Mouse (Mus musculus): ENCODE results near the gene Micall1.

The Micall1 gene

GRCm38 (mm10) chr15:79097611-79098025 is 11.1 kb upstream of the Micall1 start:
- DNase-seq, result peak; percentile 61 to 81

GRCm38 (mm10) chr15:79098220-79098619 is 10.5 kb upstream of the Micall1 start:
- DNase-seq, result no peak

- DNase-seq, result peak; percentile 55 to 76
Observed at GRCm38 (mm10) chr15:79098868-79099267, 9.8 kb upstream of the Micall1 start.

GRCm38 (mm10) chr15:79099456-79099855 is 9.2 kb upstream of the Micall1 start:
- DNase-seq, result no peak

- DNase-seq, result no peak
Observed at GRCm38 (mm10) chr15:79100391-79100790, 8.3 kb upstream of the Micall1 start.

GRCm38 (mm10) chr15:79101531-79101930 is 7.2 kb upstream of the Micall1 start:
- no peak for DNase-seq

- no peak for DNase-seq
Observed at GRCm38 (mm10) chr15:79103264-79103663, 5.4 kb upstream of the Micall1 start.

GRCm38 (mm10) chr15:79105804-79106203 is 2.9 kb upstream of the Micall1 start:
- no peak for DNase-seq

- no peak for DNase-seq
Observed at GRCm38 (mm10) chr15:79107966-79108365, 732 bp upstream of the Micall1 start.

- DNase-seq, result no peak
Observed at GRCm38 (mm10) chr15:79109321-79109934, 730 bp downstream of the Micall1 start.

GRCm38 (mm10) chr15:79110031-79110430 is 1.3 kb downstream of the Micall1 start:
- DNase-seq, result no peak

- no peak for DNase-seq
Observed at GRCm38 (mm10) chr15:79110528-79110927, 1.8 kb downstream of the Micall1 start.

GRCm38 (mm10) chr15:79111774-79112173 is 3.1 kb downstream of the Micall1 start:
- peak in 1 of 2 experiments; percentile 48 for DNase-seq

GRCm38 (mm10) chr15:79115276-79115675 is 6.6 kb downstream of the Micall1 start:
- DNase-seq, result no peak

- no peak for DNase-seq
Observed at GRCm38 (mm10) chr15:79119491-79119890, 10.8 kb downstream of the Micall1 start.

- no peak for DNase-seq
Observed at GRCm38 (mm10) chr15:79122119-79122518, 13.4 kb downstream of the Micall1 start.

GRCm38 (mm10) chr15:79122546-79122945 is 13.8 kb downstream of the Micall1 start:
- DNase-seq, result no peak

- DNase-seq, result no peak
Observed at GRCm38 (mm10) chr15:79123751-79124150, 15.1 kb downstream of the Micall1 start.

- DNase-seq, result no peak
Observed at GRCm38 (mm10) chr15:79124331-79124875, 15.7 kb downstream of the Micall1 start.

GRCm38 (mm10) chr15:79126217-79126932 is 17.7 kb downstream of the Micall1 start:
- DNase-seq, result peak in 1 of 2 experiments; percentile 70

GRCm38 (mm10) chr15:79127101-79127500 is 18.4 kb downstream of the Micall1 start:
- DNase-seq, result no peak

GRCm38 (mm10) chr15:79128208-79128607 is 19.5 kb downstream of the Micall1 start:
- no peak for DNase-seq

GRCm38 (mm10) chr15:79129311-79129710 is 20.6 kb downstream of the Micall1 start:
- DNase-seq, result no peak

GRCm38 (mm10) chr15:79130782-79131181 is 22.1 kb downstream of the Micall1 start:
- DNase-seq, result peak; percentile 59 to 77

Data from lung, postnatal 4 days (tissue).